Mouse (Mus musculus): ENCODE measurements at regions not wholly inside any gene's neighbourhood (a gene's known extent, or its start where the extent isn't known, plus 50 kb on each side); places are given as distances from the start of the nearest gene placed in this dataset.

- Histone ChIP-seq H3K9me3 (no peaks in the 10 kb centered on the region), H3K27ac (replicated peaks) (peak overlapping the region; percentile 87), H3K27me3 (no peaks in the 10 kb centered on the region), H3K36me3 (no peaks in the 10 kb centered on the region), H3K9ac (replicated peaks) (no peak overlapping the region), H3K4me1 (peaks cover 16% of the 10 kb centered on the region), H3K4me2 (replicated peaks) (no peak overlapping the region), H3K4me3 (no peak overlapping the region)
- peak; percentile 82 for ATAC-seq (replicated peaks)
- 29% methylated on average over 4 of the region's 4 CpGs for WGBS
Observed at GRCm38 (mm10) chr12:50969887-50970758, 321.2 kb upstream of the Prkd1 start.

GRCm38 (mm10) chr12:50969402-50969801 lies 320.5 kb upstream of the Prkd1 start:
- no peaks in the 10 kb centered on the region for H3K27me3 ChIP-seq
- no peaks in the 10 kb centered on the region for H3K36me3 ChIP-seq
- no peak overlapping the region for H3K4me3 ChIP-seq
- no peak overlapping the region for H3K4me2 ChIP-seq (replicated peaks)
- WGBS, result 16% methylated on average over 3 of the region's 3 CpGs
- 0 out of 2 replicates have a peak, but pooled peaks have one; percentile 27 for ATAC-seq (replicated peaks)
- no peaks in the 10 kb centered on the region for H3K9me3 ChIP-seq
- H3K27ac ChIP-seq (replicated peaks), result peak overlapping the region; percentile 87
- peaks cover 16% of the 10 kb centered on the region for H3K4me1 ChIP-seq
- no peak overlapping the region for H3K9ac ChIP-seq (replicated peaks)

GRCm38 (mm10) chr12:50967168-50967810 lies 318.4 kb upstream of the Prkd1 start:
- 66% methylated on average over 5 of the region's 5 CpGs for WGBS
- Histone ChIP-seq H3K27ac (replicated peaks) (no peak overlapping the region), H3K9ac (replicated peaks) (no peak overlapping the region), H3K4me2 (replicated peaks) (no peak overlapping the region), H3K4me3 (no peak overlapping the region), H3K9me3 (no peaks in the 10 kb centered on the region), H3K27me3 (no peaks in the 10 kb centered on the region), H3K36me3 (no peaks in the 10 kb centered on the region), H3K4me1 (peaks cover 13% of the 10 kb centered on the region)
- ATAC-seq (replicated peaks), result no peak

- peaks cover 3% of the 10 kb centered on the region; the same call in 1 of the 2 replicates for H3K4me1 ChIP-seq
- H3K4me2 ChIP-seq (replicated peaks), result no peak overlapping the region
- H3K36me3 ChIP-seq, result no peaks in the 10 kb centered on the region
- H3K9me3 ChIP-seq, result no peaks in the 10 kb centered on the region
- no peak overlapping the region for H3K9ac ChIP-seq (replicated peaks)
- no peaks in the 10 kb centered on the region; the same call in 1 of the 2 replicates for H3K27me3 ChIP-seq
- H3K27ac ChIP-seq (replicated peaks), result no peak overlapping the region
- ATAC-seq (replicated peaks), result no peak
- WGBS, result 88% methylated on average over 5 of the region's 5 CpGs
- H3K4me3 ChIP-seq, result no peak overlapping the region
Observed at GRCm38 (mm10) chr12:50953971-50954370, 305.1 kb upstream of the Prkd1 start.

GRCm38 (mm10) chr12:50947035-50947434 lies 298.1 kb upstream of the Prkd1 start:
- H3K4me3 ChIP-seq, result no peak overlapping the region
- no peak overlapping the region for H3K9ac ChIP-seq (replicated peaks)
- no peak for ATAC-seq (replicated peaks)
- 52% methylated on average over 2 of the region's 2 CpGs for WGBS
- no peak overlapping the region; the same call in 1 of the 2 replicates for H3K27ac ChIP-seq (replicated peaks)
- no peak overlapping the region for H3K4me2 ChIP-seq (replicated peaks)
- no peaks in the 10 kb centered on the region for H3K36me3 ChIP-seq
- H3K9me3 ChIP-seq, result no peaks in the 10 kb centered on the region
- H3K4me1 ChIP-seq, result peaks cover 17% of the 10 kb centered on the region
- no peaks in the 10 kb centered on the region for H3K27me3 ChIP-seq

GRCm38 (mm10) chr12:50943741-50944521 lies 295.0 kb upstream of the Prkd1 start:
- peak overlapping the region; percentile 61 for H3K9ac ChIP-seq (replicated peaks)
- no peaks in the 10 kb centered on the region for H3K36me3 ChIP-seq
- H3K27me3 ChIP-seq, result no peaks in the 10 kb centered on the region
- peaks cover 14% of the 10 kb centered on the region for H3K4me1 ChIP-seq
- peak overlapping the region; percentile 35 for H3K4me3 ChIP-seq
- peak overlapping the region; percentile 47 for H3K4me2 ChIP-seq (replicated peaks)
- peak; percentile 89 for ATAC-seq (replicated peaks)
- peak overlapping the region; percentile 93 for H3K27ac ChIP-seq (replicated peaks)
- WGBS, result 10% methylated on average over 19 of the region's 19 CpGs
- no peaks in the 10 kb centered on the region for H3K9me3 ChIP-seq

- peak overlapping the region; percentile 25 for H3K27ac ChIP-seq (replicated peaks)
- no peaks in the 10 kb centered on the region for H3K9me3 ChIP-seq
- H3K4me2 ChIP-seq (replicated peaks), result peak overlapping the region; percentile 47
- H3K4me3 ChIP-seq, result no peak overlapping the region
- H3K27me3 ChIP-seq, result no peaks in the 10 kb centered on the region
- no peaks in the 10 kb centered on the region for H3K36me3 ChIP-seq
- ATAC-seq (replicated peaks), result peak; percentile 68
- H3K9ac ChIP-seq (replicated peaks), result 0 out of 2 replicates have a peak overlapping the region, but pooled peaks have one; percentile 4
- 34% methylated on average over 3 of the region's 3 CpGs for WGBS
- peaks cover 14% of the 10 kb centered on the region for H3K4me1 ChIP-seq
Observed at GRCm38 (mm10) chr12:50943340-50943739, 294.4 kb upstream of the Prkd1 start.

GRCm38 (mm10) chr12:50935516-50935915 lies 286.6 kb upstream of the Prkd1 start:
- H3K4me1 ChIP-seq, result peaks cover 10% of the 10 kb centered on the region
- no peaks in the 10 kb centered on the region for H3K9me3 ChIP-seq
- H3K36me3 ChIP-seq, result no peaks in the 10 kb centered on the region
- no peak overlapping the region for H3K4me2 ChIP-seq (replicated peaks)
- no peak for ATAC-seq (replicated peaks)
- 52% methylated on average over 5 of the region's 5 CpGs for WGBS
- no peak overlapping the region for H3K9ac ChIP-seq (replicated peaks)
- no peak overlapping the region for H3K4me3 ChIP-seq
- H3K27ac ChIP-seq (replicated peaks), result peak overlapping the region; percentile 59
- H3K27me3 ChIP-seq, result no peaks in the 10 kb centered on the region

- H3K4me3 ChIP-seq, result no peak overlapping the region
- no peaks in the 10 kb centered on the region for H3K9me3 ChIP-seq
- H3K27me3 ChIP-seq, result no peaks in the 10 kb centered on the region
- H3K4me1 ChIP-seq, result peaks cover 10% of the 10 kb centered on the region
- no peak overlapping the region for H3K9ac ChIP-seq (replicated peaks)
- WGBS, result 99% methylated on average over 3 of the region's 3 CpGs
- H3K36me3 ChIP-seq, result no peaks in the 10 kb centered on the region
- no peak for ATAC-seq (replicated peaks)
- H3K27ac ChIP-seq (replicated peaks), result no peak overlapping the region
- H3K4me2 ChIP-seq (replicated peaks), result no peak overlapping the region
Observed at GRCm38 (mm10) chr12:50932496-50932895, 283.6 kb upstream of the Prkd1 start.

- Histone ChIP-seq H3K9ac (replicated peaks) (no peak overlapping the region), H3K36me3 (no peaks in the 10 kb centered on the region), H3K27me3 (no peaks in the 10 kb centered on the region), H3K4me3 (no peak overlapping the region), H3K4me2 (replicated peaks) (no peak overlapping the region), H3K4me1 (no peaks in the 10 kb centered on the region), H3K9me3 (no peaks in the 10 kb centered on the region), H3K27ac (replicated peaks) (no peak overlapping the region)
- ATAC-seq (replicated peaks), result no peak
- 93% methylated on average over 3 of the region's 3 CpGs for WGBS
Observed at GRCm38 (mm10) chr12:50929641-50930040, 280.7 kb upstream of the Prkd1 start.

GRCm38 (mm10) chr12:50926234-50926633 lies 277.3 kb upstream of the Prkd1 start:
- Histone ChIP-seq H3K36me3 (no peaks in the 10 kb centered on the region), H3K4me2 (replicated peaks) (no peak overlapping the region), H3K4me1 (no peaks in the 10 kb centered on the region), H3K27me3 (no peaks in the 10 kb centered on the region), H3K9me3 (no peaks in the 10 kb centered on the region), H3K27ac (replicated peaks) (no peak overlapping the region), H3K4me3 (no peak overlapping the region), H3K9ac (replicated peaks) (no peak overlapping the region)
- WGBS, result 21% methylated on average over 2 of the region's 2 CpGs
- ATAC-seq (replicated peaks), result no peak

GRCm38 (mm10) chr12:50921739-50922138 lies 272.8 kb upstream of the Prkd1 start:
- WGBS, result 91% methylated on average over 1 of the region's 1 CpGs
- ATAC-seq (replicated peaks), result no peak
- Histone ChIP-seq H3K36me3 (no peaks in the 10 kb centered on the region), H3K27ac (replicated peaks) (no peak overlapping the region), H3K9ac (replicated peaks) (no peak overlapping the region), H3K9me3 (no peaks in the 10 kb centered on the region), H3K4me2 (replicated peaks) (no peak overlapping the region), H3K4me1 (no peaks in the 10 kb centered on the region), H3K4me3 (no peak overlapping the region), H3K27me3 (no peaks in the 10 kb centered on the region)

All from forebrain, embryonic 15.5 days (tissue).